Mouse (Mus musculus) liver, adult 2 months (tissue): ENCODE results near the gene Dxo.

ENCODE experiments used
- CTCF ChIP-seq: fragments of 200-500 bp; IDR thresholded peaks from 2 replicates; pipeline ENCODE4 v1.5.1; 2011; ENCODE audit warnings: low read depth, low read length, control low read depth
- POLR2A ChIP-seq: fragments of 200-500 bp; IDR thresholded peaks from 2 replicates; pipeline ENCODE4 v1.6.1; 2011; ENCODE audit warnings: low read length, control low read depth; ENCODE audit not compliant: insufficient read depth; ENCODE audit errors: extremely low read depth

DNA sequence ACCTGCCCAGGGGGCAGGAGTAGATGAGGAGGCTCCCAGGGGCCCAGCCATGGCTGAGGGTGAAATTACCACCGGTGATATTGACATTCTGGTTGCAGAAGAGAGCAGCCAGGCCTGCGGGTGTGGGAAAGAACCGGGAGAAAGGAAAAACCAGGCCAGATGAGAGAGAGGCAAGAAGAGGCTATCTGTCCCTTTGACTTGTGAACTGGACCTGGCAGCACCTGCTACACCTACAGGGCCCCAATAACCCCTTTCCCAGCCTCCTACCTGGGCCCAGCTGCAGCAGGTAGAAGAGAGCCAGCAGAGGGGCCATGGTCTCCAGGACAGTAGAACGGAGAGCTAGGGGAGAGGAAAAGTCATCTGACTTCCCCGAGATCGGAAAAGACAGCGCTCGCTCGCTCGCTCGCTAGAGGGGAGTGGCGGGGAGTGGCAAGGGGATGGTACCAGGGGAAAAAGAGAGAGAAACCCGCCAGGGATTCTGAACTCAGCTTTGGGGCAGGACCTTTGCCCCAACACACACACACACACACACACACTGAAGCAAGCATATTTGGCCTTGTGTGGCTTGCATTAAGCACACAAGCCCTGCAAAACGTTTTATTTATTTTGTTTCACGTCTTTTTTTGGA lies 45.0 kb downstream of the Dxo start, which contains the start of gene Gm20547:
- TF ChIP-seq POLR2A, result peak; percentile 40; the same call in 1 of the 2 replicates
- TF ChIP-seq CTCF, result 0 out of 2 replicates have a peak, but pooled peaks have one; percentile 12
